Mouse (Mus musculus): Measurements from ENCODE around the gene Gpx6.

DNA sequence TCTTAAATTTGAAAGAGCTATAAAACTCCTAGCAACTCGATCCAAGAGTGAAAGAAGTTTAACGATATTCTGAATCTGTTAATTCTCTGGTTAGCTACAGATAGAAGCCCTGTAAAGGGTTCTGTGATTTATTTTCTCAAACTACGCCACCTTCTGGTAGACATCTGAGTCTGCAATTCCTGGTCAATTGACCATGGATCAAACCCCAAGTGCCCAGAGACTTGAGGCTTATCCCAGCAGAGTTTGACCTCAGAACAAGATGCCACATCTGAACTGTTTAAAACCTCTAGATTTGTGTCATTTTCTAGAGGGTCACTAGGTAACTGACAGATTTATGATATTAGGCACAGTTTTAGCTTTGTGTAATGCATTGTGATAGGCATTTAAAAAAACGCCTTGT lies 14.3 kb downstream of the Gpx6 start:
- TF ChIP-seq ZNF384 (IDR thresholded peaks at IDR 0.05; ENCODE audit: low read depth, low read length) = no peak
- TF ChIP-seq HCFC1 (IDR thresholded peaks at IDR 0.05; ENCODE audit: borderline replicate concordance, insufficient read depth, low read length) = no peak

Data from ES-E14 (cell line).